Mouse (Mus musculus): ENCODE measurements around the gene Wasf2.

- TF ChIP-seq CTCF (conservative IDR thresholded peaks at IDR 0.05; ENCODE audit: low read length) (no peak), POU5F1 (IDR thresholded peaks at IDR 0.05; ENCODE audit: borderline replicate concordance, low read length) (no peak), NANOG (IDR thresholded peaks at IDR 0.05; ENCODE audit: borderline replicate concordance, low read length) (no peak)
Observed at GRCm38 (mm10) chr4:133174361-133174760, 44.1 kb downstream of the Wasf2 start.

Data from E14TG2a.4 (cell line).